Mouse (Mus musculus): ENCODE measurements around the gene Ranbp9.

Gene Ranbp9

DNA sequence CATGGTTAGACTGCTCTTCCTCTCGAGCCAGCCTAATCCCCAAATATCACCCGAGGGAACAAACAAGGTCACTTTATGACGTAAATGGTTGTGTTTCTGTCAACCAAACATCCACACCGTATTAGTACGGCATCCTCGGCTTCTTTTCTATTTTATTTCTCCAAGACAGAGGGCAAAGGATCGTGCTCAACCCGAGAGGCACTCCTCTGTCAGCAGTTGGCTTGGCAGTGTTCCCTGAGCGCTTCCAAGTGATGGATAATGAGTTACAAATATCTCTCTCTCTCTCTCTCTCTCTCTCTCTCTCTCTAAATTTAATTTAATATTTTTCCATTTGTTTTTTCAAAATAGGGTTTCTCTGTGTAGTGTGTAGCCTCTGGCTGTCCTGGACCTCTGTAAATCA lies 118.7 kb downstream of the Ranbp9 start:
- no peak for DNase-seq (ENCODE audit: low spot score)

DNA sequence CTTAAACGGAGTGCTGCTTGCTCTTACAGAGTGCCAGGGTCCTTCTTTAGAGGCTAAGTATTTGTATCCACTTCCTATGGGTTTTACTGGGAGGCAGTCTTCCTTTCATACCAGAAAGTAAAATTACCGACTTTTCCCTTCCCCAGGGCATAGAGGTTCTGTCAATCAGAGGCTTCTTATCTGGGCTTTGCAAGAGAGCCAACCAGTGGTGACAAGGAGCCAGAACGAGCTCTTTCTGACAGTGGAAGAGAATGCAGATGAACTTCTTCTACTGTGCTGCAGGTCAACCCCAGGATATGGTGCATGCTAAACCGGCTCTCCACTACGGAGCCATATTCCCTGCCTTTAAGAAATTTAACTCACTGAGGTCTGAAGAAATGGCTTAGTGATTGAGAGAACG lies 120.5 kb downstream of the Ranbp9 start:
- DNase-seq (ENCODE audit: low spot score), result no peak

DNA sequence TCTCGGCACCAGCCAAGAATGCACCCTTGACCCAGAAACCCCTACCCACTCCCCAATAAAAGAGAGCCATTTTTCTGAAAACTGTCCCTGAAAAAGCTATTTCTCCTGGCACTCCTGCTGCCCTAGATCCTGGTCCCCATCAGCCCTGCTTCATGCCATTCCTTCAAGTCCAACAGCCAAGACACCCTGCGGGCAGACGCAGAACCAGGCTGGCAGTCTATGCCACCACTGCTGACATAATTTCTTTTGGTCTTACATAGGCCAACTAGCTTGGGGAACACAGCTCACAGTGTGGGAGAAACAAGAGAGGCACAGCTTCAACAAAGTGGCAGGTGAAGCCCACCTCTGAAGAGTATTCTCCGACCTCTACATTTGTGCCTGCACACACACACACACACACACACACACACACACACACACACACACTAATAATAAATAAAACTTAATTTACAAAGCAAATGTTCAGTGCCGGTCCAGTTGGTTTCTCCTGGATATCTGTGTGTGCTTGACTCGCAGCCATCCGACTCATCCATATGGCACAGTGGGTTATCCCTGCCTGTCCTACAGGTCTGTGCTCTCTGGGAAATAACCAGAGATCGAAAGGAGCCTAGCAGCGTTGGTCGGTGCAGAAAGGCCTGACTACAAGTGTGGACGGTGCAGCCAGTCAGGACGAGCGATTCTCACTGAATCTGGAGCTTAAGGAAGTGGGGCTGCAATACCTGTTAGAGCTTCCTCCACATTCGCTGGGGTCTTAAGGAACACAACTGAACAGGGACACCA lies 124.5 kb downstream of the Ranbp9 start:
- no peak for DNase-seq (ENCODE audit: low spot score)

DNA sequence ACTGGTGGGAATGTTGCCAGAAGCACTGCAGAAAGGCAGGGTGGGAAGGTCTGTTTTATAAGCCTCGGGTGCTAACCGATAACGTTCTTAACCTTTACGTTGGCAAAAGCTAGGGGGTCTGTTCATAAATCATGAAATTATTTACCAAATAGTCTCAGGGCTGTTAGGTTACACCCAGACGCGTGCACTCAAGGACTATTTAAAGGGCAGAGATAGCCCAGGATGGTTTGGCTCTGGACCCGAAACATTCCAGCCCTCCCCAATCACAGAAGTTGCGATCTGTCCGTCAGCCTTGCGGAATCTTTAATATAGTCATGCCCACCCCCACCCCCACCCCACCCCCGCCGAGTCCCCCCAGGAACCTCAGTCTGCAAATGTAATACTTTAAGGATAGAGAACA lies 126.7 kb downstream of the Ranbp9 start:
- DNase-seq (ENCODE audit: low spot score), result no peak

DNA sequence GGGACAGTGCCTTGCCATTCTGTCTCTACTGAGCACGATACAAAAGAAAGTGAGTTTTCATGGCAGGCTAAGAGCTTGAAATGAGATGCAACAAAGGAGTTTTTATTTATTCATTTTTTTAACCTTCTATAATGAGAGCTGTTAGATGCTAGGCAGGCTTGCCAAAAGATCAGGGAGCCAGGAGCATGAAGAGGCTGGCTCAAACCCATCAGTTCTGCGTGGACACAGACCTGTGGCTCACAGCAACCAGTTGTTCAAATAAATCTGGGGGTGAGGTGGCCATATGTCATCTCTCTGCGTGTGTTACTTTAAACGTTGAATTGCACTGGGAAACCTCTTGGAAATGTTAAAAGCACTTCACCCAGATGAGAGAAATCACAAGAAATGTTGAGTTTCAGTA lies 127.7 kb downstream of the Ranbp9 start:
- DNase-seq (ENCODE audit: low spot score), result no peak
